Mouse (Mus musculus): ENCODE measurements at regions not wholly inside any gene's neighbourhood (a gene's known extent, or its start where the extent isn't known, plus 50 kb on each side); places are given as distances from the start of the nearest gene placed in this dataset.

- TF ChIP-seq CTCF (conservative IDR thresholded peaks at IDR 0.05; ENCODE audit: low read length) = no peak
- no peak for TF ChIP-seq NANOG (IDR thresholded peaks at IDR 0.05; ENCODE audit: borderline replicate concordance, low read length)
Observed at GRCm38 (mm10) chr3:21655301-21655700, 421.2 kb upstream of the Tbl1xr1 start.

Data from E14TG2a.4 (cell line).